Mouse (Mus musculus) splenic B cell, adult 2 months (primary cell): ENCODE results near the gene E2f4.

Experiments
- DNase-seq: peaks from one replicate; pipeline ENCODE4 v3.0.0-alpha.2; 2011; ENCODE audit warnings: low read depth, low spot score
- H3K27me3 ChIP-seq: 2 replicates; pipeline ENCODE4 v1.6.1; 2012; ENCODE audit warnings: mild to moderate bottlenecking, low read length, moderate library complexity, mixed read lengths; ENCODE audit not compliant: control insufficient read depth, poor library complexity, insufficient read depth, severe bottlenecking
- H3K36me3 ChIP-seq: 2 replicates; pipeline ENCODE4 v1.6.1; 2012; ENCODE audit warnings: mild to moderate bottlenecking, low read length, moderate library complexity, mixed read lengths; ENCODE audit not compliant: control insufficient read depth, poor library complexity, insufficient read depth, severe bottlenecking

The E2f4 gene

DNA sequence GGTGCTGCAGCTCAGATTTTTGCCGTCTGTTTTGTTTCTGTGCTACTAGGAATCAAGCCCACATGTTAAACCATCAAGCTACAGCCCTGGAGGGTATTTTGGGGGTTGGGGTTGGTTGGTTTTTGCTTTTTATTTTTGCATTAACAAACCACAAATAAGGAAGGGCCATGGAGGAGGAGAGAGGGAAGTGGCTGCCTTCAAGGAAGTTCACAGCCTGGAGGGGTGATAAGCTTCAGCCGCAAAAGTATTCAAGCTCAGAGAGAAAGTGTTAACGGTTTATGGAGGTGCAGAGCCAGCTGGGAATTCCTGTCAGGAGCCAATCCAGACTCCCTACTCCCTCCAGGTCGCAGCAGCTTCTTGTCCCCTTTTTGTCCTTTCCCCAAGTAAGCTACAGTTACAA, 41.5 kb downstream of the E2f4 start:
- peaks cover 9% of the 10 kb centered on the region for H3K36me3 ChIP-seq
- no peaks in the 10 kb centered on the region for H3K27me3 ChIP-seq
- no peak for DNase-seq

DNA sequence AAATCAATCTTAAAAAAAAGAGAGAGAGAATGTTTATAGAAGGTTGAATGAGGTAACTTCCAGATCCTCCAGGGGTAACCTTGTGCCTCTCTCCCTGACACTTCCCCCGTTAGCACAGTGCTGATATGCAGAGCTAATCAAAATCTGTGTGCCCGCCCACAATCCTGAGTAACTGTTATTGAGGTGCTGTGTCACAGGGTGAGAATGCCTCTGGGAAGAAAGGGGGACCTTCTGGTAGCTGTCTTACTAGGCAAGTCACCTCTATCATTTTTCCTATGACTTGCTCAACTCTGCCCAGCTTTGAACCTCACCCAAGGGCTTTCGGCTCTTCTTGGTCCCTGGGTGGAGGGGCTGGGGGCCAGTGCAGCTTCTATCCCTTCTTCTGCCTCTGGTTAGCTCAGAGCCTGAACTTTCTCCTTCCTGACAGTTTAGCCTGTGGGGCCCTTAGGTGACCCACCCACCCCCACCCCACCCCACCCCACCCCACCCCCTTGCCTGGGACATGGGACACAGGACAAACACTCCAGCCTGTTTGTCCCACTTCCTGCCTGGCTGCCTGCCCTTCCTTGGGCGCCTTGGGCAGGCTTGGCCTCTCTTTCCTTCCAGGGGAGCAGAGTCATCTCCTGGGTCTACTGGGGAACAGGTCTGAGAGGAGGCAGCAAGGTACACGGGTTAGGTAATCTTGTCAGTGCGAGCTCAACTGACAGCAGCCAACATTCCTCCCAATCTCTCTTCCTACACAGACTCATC, 42.6 kb downstream of the E2f4 start:
- Histone ChIP-seq H3K27me3 (no peaks in the 10 kb centered on the region), H3K36me3 (peaks cover 7% of the 10 kb centered on the region; the same call in 1 of the 2 replicates)
- DNase-seq: no peak

DNA sequence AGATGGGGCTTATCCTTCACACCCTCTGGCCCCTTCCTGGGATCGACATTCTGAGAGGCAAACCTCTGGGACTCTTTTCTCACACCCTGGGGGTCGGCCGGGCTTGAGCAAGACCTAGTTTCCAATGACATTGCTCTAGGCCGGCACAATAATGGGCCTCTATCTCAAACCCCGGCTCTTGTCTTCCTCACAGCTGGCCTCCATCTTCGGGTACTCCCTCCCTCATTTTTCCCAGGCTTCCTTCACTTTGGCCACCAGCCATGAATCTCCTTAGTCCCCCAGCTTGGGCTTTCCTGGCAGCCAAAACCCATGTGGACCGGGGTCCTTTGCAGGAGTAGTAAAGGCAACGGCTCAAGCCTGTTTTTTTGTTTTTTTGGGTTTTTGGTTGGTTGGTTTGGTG, 43.9 kb downstream of the E2f4 start:
- H3K36me3 ChIP-seq: peaks cover 5% of the 10 kb centered on the region; the same call in 1 of the 2 replicates
- no peaks in the 10 kb centered on the region for H3K27me3 ChIP-seq
- DNase-seq: no peak

DNA sequence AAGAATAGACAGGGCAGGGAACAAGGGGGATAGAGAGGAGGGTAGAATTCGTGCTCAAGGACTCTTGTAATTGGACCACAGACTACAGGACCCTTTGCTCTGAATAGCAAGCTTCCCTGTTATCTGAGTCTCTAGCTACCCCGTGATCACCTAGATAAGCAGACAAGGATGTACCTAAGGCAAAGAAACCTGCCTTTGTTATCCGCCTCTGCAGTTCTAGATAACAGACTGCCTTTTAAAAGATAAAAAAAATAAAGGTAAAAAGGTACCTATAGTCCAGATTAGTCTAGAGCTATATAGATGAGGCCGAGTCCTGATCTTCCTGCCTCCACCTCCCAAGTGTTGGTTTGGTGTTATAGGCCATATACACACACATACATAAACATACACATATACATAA, 45.3 kb downstream of the E2f4 start:
- H3K36me3 ChIP-seq: no peaks in the 10 kb centered on the region
- no peak for DNase-seq
- H3K27me3 ChIP-seq: no peaks in the 10 kb centered on the region

DNA sequence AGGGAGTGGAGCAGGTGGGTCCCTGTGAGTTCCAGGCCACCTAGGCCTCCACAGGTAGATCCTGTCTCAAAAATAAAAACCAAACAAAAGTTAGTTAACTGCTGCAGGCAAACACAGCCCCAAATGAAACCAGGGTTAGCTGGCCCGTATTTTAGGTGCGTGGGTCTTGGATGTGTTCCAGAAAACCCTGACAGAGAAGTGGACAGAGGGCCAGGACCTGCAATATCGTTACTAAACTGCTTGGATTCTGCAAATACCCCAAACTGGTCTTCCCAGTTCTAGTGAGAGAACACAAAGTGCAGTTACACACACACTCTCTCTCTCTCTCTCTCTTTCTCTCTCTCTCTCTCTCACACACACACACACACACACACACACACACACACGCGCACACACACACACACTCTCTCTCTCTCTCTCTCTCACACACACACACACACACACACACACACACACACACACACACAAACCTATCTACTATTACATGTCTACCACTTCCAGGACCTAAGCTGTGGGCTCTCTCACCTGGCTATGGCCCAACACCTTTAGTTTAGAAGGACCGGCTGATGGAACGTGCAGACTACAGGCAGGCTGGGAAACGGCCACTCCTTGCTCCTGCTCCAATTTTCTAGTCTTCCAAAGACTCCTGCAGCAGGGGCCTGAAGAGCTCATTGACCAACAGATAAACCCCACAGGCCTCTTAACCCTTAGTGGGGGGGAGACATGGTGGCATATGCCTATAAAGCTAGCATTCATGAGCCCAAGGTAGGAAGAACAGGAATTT, 46.5 kb downstream of the E2f4 start:
- DNase-seq: no peak
- no peaks in the 10 kb centered on the region for H3K27me3 ChIP-seq
- no peaks in the 10 kb centered on the region for H3K36me3 ChIP-seq

DNA sequence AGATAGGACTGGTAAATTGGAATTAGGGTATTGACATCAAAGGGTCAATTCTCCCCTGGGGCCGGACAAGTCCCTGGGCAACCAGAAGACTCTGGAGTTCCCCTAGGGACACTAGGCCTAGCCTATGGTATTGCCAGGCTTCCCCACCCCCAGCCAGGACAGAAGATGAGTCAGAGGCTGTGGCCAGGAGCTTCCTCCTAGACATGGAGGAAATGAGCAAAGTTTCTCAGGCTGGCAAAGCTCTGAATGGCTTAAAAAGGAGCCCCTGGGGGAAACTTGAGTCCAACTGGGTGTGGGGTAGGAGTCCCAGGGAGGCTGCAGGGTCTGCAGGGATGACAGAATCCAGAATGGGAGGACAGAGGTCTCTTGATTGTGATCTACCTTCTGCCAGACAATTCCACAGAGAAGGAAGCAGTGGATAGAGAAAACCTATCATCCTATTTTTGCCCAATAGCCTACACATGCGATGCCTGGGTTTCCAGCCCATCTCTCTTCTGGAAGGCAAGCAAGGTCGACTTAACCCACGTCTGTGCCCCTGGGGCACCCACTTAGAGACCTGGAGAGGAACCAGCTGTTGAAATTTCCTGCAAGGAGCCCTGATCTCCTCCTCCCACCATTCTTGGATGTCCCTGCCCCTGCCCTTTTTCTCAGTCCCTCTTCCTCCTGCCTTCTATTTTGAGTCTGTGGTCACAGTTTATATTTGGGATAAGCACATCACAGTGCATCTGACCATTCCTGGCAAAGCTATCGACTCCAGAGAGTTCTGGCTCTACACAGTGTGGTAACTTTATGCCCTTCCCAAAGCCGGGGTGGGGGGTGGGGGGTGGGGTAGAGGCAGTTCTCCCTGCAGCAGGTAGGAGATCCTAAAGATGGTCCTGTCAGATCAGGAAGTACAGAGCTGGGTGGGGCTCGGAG, 47.9 kb downstream of the E2f4 start:
- no peak for DNase-seq
- H3K27me3 ChIP-seq: no peaks in the 10 kb centered on the region
- no peaks in the 10 kb centered on the region for H3K36me3 ChIP-seq

DNA sequence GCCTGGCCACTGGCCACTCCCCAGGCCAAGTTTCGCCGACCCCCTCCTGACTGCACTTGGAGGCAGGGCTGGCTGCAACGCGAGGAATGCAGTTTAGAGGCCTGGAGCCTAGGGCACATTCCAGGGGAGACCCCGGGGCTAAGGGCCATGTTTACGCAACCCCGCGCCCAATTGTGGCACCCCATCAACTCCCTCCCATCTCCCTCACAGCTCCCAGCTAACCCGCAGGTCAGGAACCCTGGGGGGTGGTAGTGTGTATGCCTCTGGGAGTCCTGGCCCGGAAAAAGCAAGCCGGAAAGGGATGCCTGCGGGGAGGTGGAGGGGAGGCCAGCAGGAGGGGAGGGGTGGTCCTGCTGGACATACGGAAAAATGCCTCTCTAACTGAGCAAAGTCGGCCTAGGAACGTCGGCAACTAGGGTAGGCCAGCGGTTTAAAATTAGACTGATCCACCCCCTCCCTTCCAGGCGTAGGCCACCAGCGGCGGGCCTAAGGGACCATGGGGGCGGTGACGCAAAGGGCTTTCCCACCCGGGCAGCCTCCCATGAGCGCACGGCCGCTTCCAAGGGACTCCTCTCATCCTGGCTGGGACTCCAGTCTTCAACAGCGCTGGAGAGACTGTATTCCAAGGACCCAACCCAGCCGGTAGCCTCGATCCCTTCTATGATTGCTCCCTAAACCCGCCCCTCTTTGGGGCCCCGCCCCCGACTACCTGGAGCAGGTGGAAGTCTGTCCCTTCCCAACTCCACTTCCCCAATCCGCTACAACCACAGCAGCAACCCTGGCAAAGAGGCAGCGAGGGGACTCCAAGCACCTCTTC, 49.4 kb downstream of the E2f4 start:
- no peaks in the 10 kb centered on the region for H3K27me3 ChIP-seq
- DNase-seq: peak; percentile 20
- no peaks in the 10 kb centered on the region for H3K36me3 ChIP-seq

DNA sequence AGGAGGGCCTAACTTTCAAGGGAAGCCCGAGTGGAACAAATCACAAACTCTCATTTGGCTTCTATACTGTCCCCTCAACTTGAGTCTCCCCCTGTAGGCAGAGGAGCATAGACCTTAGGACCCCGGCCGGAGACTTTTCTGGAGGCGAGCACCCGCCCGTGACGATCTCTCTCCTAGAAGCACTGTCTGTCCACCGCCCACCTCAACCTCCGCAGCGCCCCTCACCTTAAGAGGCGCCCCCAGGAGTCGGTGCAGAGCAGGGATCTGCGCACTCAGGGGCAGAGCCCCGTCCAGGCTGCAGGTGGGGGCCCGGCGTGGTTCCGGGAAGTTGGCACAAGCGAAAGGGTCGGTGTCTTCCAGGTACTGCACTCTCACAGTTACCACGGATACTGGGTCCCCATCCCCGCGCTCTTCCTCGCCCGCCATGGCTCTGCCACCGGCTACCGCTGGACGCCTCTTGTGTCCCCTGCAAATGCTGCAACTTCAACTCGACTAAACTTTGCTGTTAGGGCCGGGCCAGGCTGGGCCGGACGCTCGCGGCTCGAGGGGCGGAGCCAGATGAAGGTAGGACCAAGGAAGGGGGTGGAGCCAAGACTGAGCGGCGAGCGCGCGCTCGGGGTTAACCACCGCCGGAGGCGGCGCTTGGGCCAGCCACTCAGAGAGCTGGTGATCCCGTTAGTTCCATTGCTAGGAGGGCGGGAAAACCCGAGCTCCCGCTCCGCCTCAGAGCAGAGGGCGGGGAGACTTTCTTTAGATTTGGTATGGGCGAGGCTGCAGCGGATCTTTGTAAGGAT, 50.2 kb downstream of the E2f4 start, which contains the start of gene Fhod1:
Fhod1 (minus strand) TSS at position 526 of the 794 bp plus-strand sequence.
- DNase-seq: peak; percentile 92
- no peaks in the 10 kb centered on the region for H3K36me3 ChIP-seq
- no peaks in the 10 kb centered on the region for H3K27me3 ChIP-seq

DNA sequence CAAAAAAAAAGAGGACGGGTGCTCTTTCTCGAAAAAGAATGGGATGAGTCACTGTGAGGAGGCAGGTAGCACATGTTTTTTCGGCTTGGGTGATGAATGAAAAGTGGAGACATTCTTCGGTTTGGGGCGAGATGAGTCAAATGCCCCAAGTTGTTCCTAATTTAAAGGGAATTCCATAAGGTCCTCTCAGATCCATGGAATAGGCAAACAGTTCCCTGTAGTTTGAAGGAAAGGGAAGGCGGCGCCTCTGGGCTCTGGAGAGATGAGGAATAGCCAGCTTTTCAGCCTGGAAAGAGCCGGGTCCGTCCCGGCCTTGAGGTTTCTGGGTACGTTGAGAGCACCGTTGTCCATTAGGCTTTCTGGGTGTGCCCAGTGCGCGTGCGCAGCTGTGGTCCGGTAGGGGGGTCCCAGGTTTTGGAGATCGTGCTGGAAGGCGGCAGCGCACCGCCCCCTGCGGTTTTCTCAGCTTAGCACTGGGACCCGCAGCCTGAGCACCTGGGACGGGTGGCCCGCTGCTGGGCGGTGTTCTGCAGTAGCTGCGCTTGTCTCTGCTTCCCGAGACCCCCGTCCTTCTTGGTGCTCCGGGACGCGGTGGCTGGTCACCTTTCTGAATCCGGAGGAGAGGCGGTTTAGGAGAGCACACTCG, 51.1 kb downstream of the E2f4 start, which contains the start of gene Slc9a5:
Slc9a5 (plus strand) TSS at position 394 of the 646 bp plus-strand sequence.
- peak; percentile 55 for DNase-seq
- Histone ChIP-seq H3K36me3 (no peaks in the 10 kb centered on the region), H3K27me3 (no peaks in the 10 kb centered on the region)

DNA sequence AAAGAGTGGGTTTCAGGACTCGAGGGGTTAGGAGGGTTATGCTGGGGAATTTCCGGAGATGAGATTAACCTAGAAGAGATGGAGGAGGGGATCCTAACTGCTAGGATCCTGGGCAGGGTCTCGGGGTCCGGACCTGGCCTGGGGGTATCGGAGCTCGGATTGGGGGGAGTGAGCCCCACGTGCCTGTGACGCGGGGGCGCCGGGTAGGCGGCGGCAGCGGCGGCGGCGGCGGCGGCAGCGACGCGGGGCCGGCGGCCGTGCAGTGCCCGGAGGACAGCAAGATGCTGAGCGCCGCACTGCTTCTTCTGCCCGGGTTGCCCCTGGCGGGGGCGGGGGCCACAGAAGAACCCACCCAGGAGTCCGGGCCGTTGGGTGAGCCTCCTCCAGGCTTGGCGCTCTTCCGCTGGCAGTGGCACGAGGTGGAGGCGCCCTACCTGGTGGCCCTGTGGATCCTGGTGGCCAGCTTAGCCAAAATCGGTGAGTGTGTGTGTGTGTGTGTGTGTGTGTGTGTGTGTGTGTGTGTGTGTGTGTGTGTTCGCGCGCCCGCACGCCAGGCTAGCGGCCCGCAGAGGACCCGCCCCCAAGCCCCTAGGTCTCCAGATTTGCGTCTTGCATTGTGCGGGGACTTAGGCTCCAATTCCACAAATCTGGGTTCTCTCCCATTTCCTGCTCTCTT, 51.8 kb downstream of the E2f4 start:
- peak; percentile 38 for DNase-seq
- Histone ChIP-seq H3K27me3 (no peaks in the 10 kb centered on the region), H3K36me3 (no peaks in the 10 kb centered on the region)

DNA sequence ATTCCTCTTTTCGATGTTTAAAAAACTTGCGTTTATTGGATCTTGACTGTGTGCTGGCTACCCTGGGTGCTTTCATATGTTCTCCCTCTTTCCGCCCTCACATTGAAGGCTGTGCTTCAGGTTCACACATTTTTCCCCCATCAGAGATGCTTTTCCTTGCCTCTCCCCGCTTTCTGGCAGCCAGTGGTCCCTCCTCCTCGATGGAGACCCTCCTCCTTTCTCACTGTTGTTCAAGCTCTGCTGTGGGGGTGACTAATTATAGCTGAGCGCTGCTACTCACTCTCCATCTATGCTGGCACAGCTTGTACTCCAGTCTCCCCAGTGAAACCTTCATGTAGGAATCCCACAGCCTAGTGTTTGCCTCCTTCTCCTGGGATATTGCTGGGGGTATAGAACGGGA, 52.7 kb downstream of the E2f4 start:
- DNase-seq: no peak
- no peaks in the 10 kb centered on the region for H3K27me3 ChIP-seq
- H3K36me3 ChIP-seq: no peaks in the 10 kb centered on the region

DNA sequence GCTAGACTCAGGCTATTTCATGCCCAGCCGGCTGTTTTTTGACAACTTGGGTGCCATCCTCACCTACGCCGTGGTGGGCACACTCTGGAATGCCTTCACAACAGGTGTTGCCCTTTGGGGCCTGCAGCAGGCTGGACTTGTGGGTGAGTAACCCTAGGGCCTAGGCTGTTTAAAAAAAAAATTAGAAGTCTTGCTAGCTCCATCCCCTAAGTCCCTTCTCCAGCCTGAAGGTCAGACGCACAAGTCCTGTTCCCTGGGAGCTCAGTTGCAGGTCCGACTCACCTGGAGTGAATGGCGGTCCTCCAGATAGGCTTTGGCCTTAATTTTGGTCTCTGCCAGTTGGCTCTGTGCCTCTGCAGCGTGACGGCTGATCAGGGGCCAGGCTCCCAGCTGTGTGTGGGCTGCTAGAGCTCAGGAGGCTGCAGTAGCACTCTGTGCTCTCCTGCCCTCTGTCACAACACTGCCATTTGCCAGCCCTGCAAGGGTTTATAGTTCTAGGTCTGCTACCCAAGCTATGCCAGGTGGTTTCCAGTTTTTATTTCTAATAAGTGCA, 56.2 kb downstream of the E2f4 start:
- H3K36me3 ChIP-seq: no peaks in the 10 kb centered on the region
- no peak for DNase-seq
- H3K27me3 ChIP-seq: no peaks in the 10 kb centered on the region
